Mouse (Mus musculus) small intestine, adult 2 months (tissue): Measurements from ENCODE around the gene Slc38a10. TPM values are rescaled to one million over a fixed set of nuclear protein-coding genes. Genes with fewer than 3 reads are reported as not detected.

Experiments used
- H3K27ac ChIP-seq: fragments of 200-500 bp; 2 replicates; pipeline ENCODE4 v1.5.1; 2012; ENCODE audit warnings: low read depth, low read length, control low read depth, inconsistent platforms; ENCODE audit not compliant: insufficient read depth
- H3K27me3 ChIP-seq: fragments of 200-500 bp; 2 replicates; pipeline ENCODE4 v1.6.1; 2012; ENCODE audit warnings: mild to moderate bottlenecking, moderate library complexity, low read length, inconsistent platforms; ENCODE audit not compliant: control insufficient read depth, insufficient read depth
- H3K36me3 ChIP-seq: fragments of 200-500 bp; 2 replicates; pipeline ENCODE4 v1.6.1; 2012; ENCODE audit warnings: mild to moderate bottlenecking, low read length, control low read depth, inconsistent platforms; ENCODE audit not compliant: control insufficient read depth, insufficient read depth
- H3K4me1 ChIP-seq: fragments of 200-500 bp; 2 replicates; pipeline ENCODE4 v1.6.1; 2012; ENCODE audit warnings: low read length, inconsistent platforms, mixed read lengths; ENCODE audit not compliant: control insufficient read depth, insufficient read depth, insufficient read length
- H3K4me3 ChIP-seq: fragments of 200-500 bp; 2 replicates; pipeline ENCODE4 v1.5.1; 2012; ENCODE audit warnings: low read depth, mild to moderate bottlenecking, control low read depth, inconsistent platforms, low read length, moderate library complexity
- CTCF ChIP-seq: fragments of 200-500 bp; IDR thresholded peaks from 2 replicates; pipeline ENCODE4 v1.5.1; 2012; ENCODE audit warnings: low read depth, mild to moderate bottlenecking, control low read depth, inconsistent platforms, low read length, moderate library complexity, mixed read lengths; ENCODE audit not compliant: insufficient replicate concordance, insufficient read length; ENCODE audit errors: extremely low read depth
- POLR2A ChIP-seq: fragments of 200-500 bp; IDR thresholded peaks from 2 replicates; pipeline ENCODE4 v1.6.1; 2012; ENCODE audit warnings: low read depth, mild to moderate bottlenecking, control low read depth, inconsistent platforms, low read length, moderate library complexity
- WGBS: fragments of 180-500 bp; shearing (Covaris S2); methylation state at CpG from one replicate; pipeline ENCODE4 v1.1.7; 2018; 5-methylcytosine and 5-hydroxymethylcytosine counted together
- polyA plus RNA-seq: library from polyadenylated mRNA; depleted of rRNA; stranded (reverse); fragments of >200 nt; gene quantifications from 2 replicates; pipeline ENCODE4 v1.2.3, GENCODE M21; 2012

The Slc38a10 gene
- polyA plus RNA-seq, 1 experiment, result 108 TPM

- TF ChIP-seq POLR2A (no peak), CTCF (no peak)
- H3K4me3 ChIP-seq, result peak overlapping the region; percentile 79
- peak overlapping the region; percentile 86 for H3K27ac ChIP-seq
- peaks cover 14% of the 10 kb centered on the region for H3K4me1 ChIP-seq
- H3K27me3 ChIP-seq, result no peaks in the 10 kb centered on the region
- WGBS, result under 1% methylated on average over 41 of the region's 41 CpGs
- H3K36me3 ChIP-seq, result 0 out of 2 replicates have a peak, but pooled peaks cover 4% of the 10 kb centered on the region
Observed at GRCm38 (mm10) chr11:120188481-120189441, 37.6 kb upstream of the Slc38a10 start.

- H3K4me1 ChIP-seq, result peaks cover 14% of the 10 kb centered on the region
- 0 out of 2 replicates have a peak, but pooled peaks cover 4% of the 10 kb centered on the region for H3K36me3 ChIP-seq
- peak overlapping the region; percentile 32 for H3K27ac ChIP-seq
- TF ChIP-seq POLR2A, result no peak
- TF ChIP-seq CTCF, result no peak
- under 1% methylated on average over 24 of the region's 24 CpGs for WGBS
- peak overlapping the region; percentile 79 for H3K4me3 ChIP-seq
- H3K27me3 ChIP-seq, result no peaks in the 10 kb centered on the region
Observed at GRCm38 (mm10) chr11:120188102-120188480, 36.9 kb upstream of the Slc38a10 start.

GRCm38 (mm10) chr11:120187236-120188101, 36.3 kb upstream of the Slc38a10 start:
- Histone ChIP-seq H3K4me3 (peak overlapping the region; percentile 79), H3K27ac (peak overlapping the region; percentile 32), H3K4me1 (peaks cover 14% of the 10 kb centered on the region), H3K36me3 (0 out of 2 replicates have a peak, but pooled peaks cover 4% of the 10 kb centered on the region), H3K27me3 (no peaks in the 10 kb centered on the region)
- TF ChIP-seq POLR2A, result no peak
- no peak for TF ChIP-seq CTCF
- 7% methylated on average over 43 of the region's 43 CpGs for WGBS

- Histone ChIP-seq H3K27me3 (no peaks in the 10 kb centered on the region), H3K4me1 (peaks cover 14% of the 10 kb centered on the region), H3K4me3 (peak overlapping the region; percentile 79), H3K27ac (peak overlapping the region; percentile 32; the same call in 1 of the 2 replicates), H3K36me3 (0 out of 2 replicates have a peak, but pooled peaks cover 4% of the 10 kb centered on the region)
- TF ChIP-seq POLR2A, result no peak
- no peak for TF ChIP-seq CTCF
- 6% methylated on average over 20 of the region's 20 CpGs for WGBS
Observed at GRCm38 (mm10) chr11:120186821-120187235, 35.7 kb upstream of the Slc38a10 start.

GRCm38 (mm10) chr11:120186145-120186740, 35.1 kb upstream of the Slc38a10 start:
- Histone ChIP-seq H3K4me1 (peaks cover 14% of the 10 kb centered on the region), H3K4me3 (peak overlapping the region; percentile 79), H3K27ac (peak overlapping the region; percentile 97), H3K27me3 (no peaks in the 10 kb centered on the region), H3K36me3 (0 out of 2 replicates have a peak, but pooled peaks cover 4% of the 10 kb centered on the region)
- TF ChIP-seq CTCF (no peak), POLR2A (no peak)
- 16% methylated on average over 18 of the region's 18 CpGs for WGBS

GRCm38 (mm10) chr11:120185316-120186141, 34.4 kb upstream of the Slc38a10 start:
- 0 out of 2 replicates have a peak, but pooled peaks cover 4% of the 10 kb centered on the region for H3K36me3 ChIP-seq
- H3K27ac ChIP-seq, result peak overlapping the region; percentile 97
- H3K27me3 ChIP-seq, result no peaks in the 10 kb centered on the region
- 10% methylated on average over 54 of the region's 54 CpGs for WGBS
- TF ChIP-seq CTCF (no peak), POLR2A (no peak)
- H3K4me3 ChIP-seq, result peak overlapping the region; percentile 70
- H3K4me1 ChIP-seq, result peaks cover 10% of the 10 kb centered on the region
